Mouse (Mus musculus) retina, adult 2 months (tissue): ENCODE data around the gene Hcn2.

Experiments
- DNase-seq: peaks from one replicate; pipeline ENCODE4 v3.0.0-alpha.2; 2012; ENCODE audit warnings: low read depth, low spot score

Gene Hcn2

GRCm38 (mm10) chr10:79708668-79709067 lies 7.8 kb upstream of the Hcn2 start:
- DNase-seq, result no peak

GRCm38 (mm10) chr10:79709307-79709706 lies 7.1 kb upstream of the Hcn2 start:
- DNase-seq, result no peak

- no peak for DNase-seq
These were observed 4.4 kb upstream of the Hcn2 start for GRCm38 (mm10) chr10:79712029-79712428.

- peak; percentile 57 for DNase-seq
These were observed 3.8 kb upstream of the Hcn2 start for GRCm38 (mm10) chr10:79712499-79713126.

GRCm38 (mm10) chr10:79713163-79713562 lies 3.3 kb upstream of the Hcn2 start:
- no peak for DNase-seq

GRCm38 (mm10) chr10:79714996-79715395 lies 1.4 kb upstream of the Hcn2 start:
- no peak for DNase-seq

GRCm38 (mm10) chr10:79716988-79717355 lies 538 bp downstream of the Hcn2 start:
- no peak for DNase-seq

- DNase-seq, result no peak
These were observed 1.4 kb downstream of the Hcn2 start for GRCm38 (mm10) chr10:79717640-79718357.

GRCm38 (mm10) chr10:79721089-79721488 lies 4.7 kb downstream of the Hcn2 start:
- DNase-seq, result no peak

- DNase-seq, result no peak
These were observed 6.6 kb downstream of the Hcn2 start for GRCm38 (mm10) chr10:79723047-79723446.

- DNase-seq, result no peak
These were observed 7.3 kb downstream of the Hcn2 start for GRCm38 (mm10) chr10:79723692-79724091.

GRCm38 (mm10) chr10:79726090-79726489 lies 9.7 kb downstream of the Hcn2 start:
- DNase-seq, result no peak

GRCm38 (mm10) chr10:79728323-79729249 lies 12.2 kb downstream of the Hcn2 start:
- no peak for DNase-seq

- DNase-seq, result no peak
These were observed 13.0 kb downstream of the Hcn2 start for GRCm38 (mm10) chr10:79729357-79729965.

GRCm38 (mm10) chr10:79732500-79732899 lies 16.1 kb downstream of the Hcn2 start:
- DNase-seq, result no peak

- no peak for DNase-seq
These were observed 17.4 kb downstream of the Hcn2 start for GRCm38 (mm10) chr10:79733847-79734246.

GRCm38 (mm10) chr10:79735361-79735760 lies 18.9 kb downstream of the Hcn2 start:
- no peak for DNase-seq

- DNase-seq, result no peak
These were observed 20.3 kb downstream of the Hcn2 start for GRCm38 (mm10) chr10:79736706-79737105.

GRCm38 (mm10) chr10:79738259-79738658 lies 21.8 kb downstream of the Hcn2 start:
- no peak for DNase-seq

GRCm38 (mm10) chr10:79739234-79739633 lies 22.8 kb downstream of the Hcn2 start:
- DNase-seq, result no peak

GRCm38 (mm10) chr10:79740863-79741262 lies 24.4 kb downstream of the Hcn2 start:
- DNase-seq, result no peak

GRCm38 (mm10) chr10:79743161-79743560 lies 26.7 kb downstream of the Hcn2 start:
- no peak for DNase-seq
